Mouse (Mus musculus) forebrain, embryonic 15.5 days (tissue): ENCODE data around the gene Kmt5a. TPM values are rescaled to one million over a fixed set of nuclear protein-coding genes. Genes with fewer than 3 reads are reported as not detected.

Source experiments
- ATAC-seq: fragments of 200-750 bp; cut with Nextera tagmentation; replicated peaks from 2 replicates; pipeline ENCODE4 v1.8.0; 2017; ENCODE audit warnings: mild to moderate bottlenecking, moderate TSS enrichment, moderate library complexity
- H3K27ac ChIP-seq: fragments of 300-500 bp; sonication (generic); replicated peaks from 2 replicates; pipeline ENCODE4 v1.5.1; 2015; ENCODE audit warnings: mild to moderate bottlenecking, inconsistent platforms
- H3K27me3 ChIP-seq: fragments of 300-500 bp; sonication (generic); 2 replicates; pipeline ENCODE4 v1.6.1; 2015; ENCODE audit warnings: inconsistent platforms
- H3K36me3 ChIP-seq: fragments of 300-500 bp; sonication (generic); 2 replicates; pipeline ENCODE4 v1.6.1; 2015; ENCODE audit warnings: mild to moderate bottlenecking, inconsistent platforms
- H3K4me1 ChIP-seq: fragments of 300-500 bp; sonication (generic); 2 replicates; pipeline ENCODE4 v1.6.1; 2015; ENCODE audit warnings: inconsistent platforms
- H3K4me2 ChIP-seq: fragments of 300-500 bp; sonication (generic); replicated peaks from 2 replicates; pipeline ENCODE4 v1.6.1; 2015; ENCODE audit warnings: mild to moderate bottlenecking, inconsistent platforms
- H3K4me3 ChIP-seq: fragments of 300-500 bp; sonication (generic); 2 replicates; pipeline ENCODE4 v1.5.1; 2015; ENCODE audit warnings: mild to moderate bottlenecking, inconsistent platforms
- H3K9ac ChIP-seq: fragments of 300-500 bp; sonication (generic); replicated peaks from 2 replicates; pipeline ENCODE4 v1.6.1; 2015; ENCODE audit warnings: mild to moderate bottlenecking, inconsistent platforms
- H3K9me3 ChIP-seq: fragments of 300-500 bp; sonication (generic); 2 replicates; pipeline ENCODE4 v1.6.1; 2016; ENCODE audit warnings: inconsistent platforms
- WGBS: fragments of 180-500 bp; shearing (Covaris S2); methylation state at CpG from one replicate; pipeline ENCODE4 v1.1.7; 2015; ENCODE audit warnings: mixed read lengths; 5-methylcytosine and 5-hydroxymethylcytosine counted together
- polyA plus RNA-seq: library from polyadenylated mRNA; unstranded; fragments of >200 nt; fragmentation: Nextera tagmentation; extraction: Ambion mirVana; gene quantifications from 2 replicates; pipeline ENCODE4 v1.2.1, GENCODE M21; 2015

Gene Kmt5a
- polyA plus RNA-seq, 1 experiment from 2014 or later, result 36.3 TPM

GRCm38 (mm10) chr5:124432398-124433012, 7.2 kb upstream of the Kmt5a start:
- H3K4me2 ChIP-seq, result no peak overlapping the region
- no peak overlapping the region for H3K27ac ChIP-seq
- H3K4me3 ChIP-seq, result no peak overlapping the region
- peak; percentile 81 for ATAC-seq
- no peaks in the 10 kb centered on the region for H3K4me1 ChIP-seq
- H3K36me3 ChIP-seq, result no peaks in the 10 kb centered on the region
- no peaks in the 10 kb centered on the region for H3K9me3 ChIP-seq
- no peak overlapping the region for H3K9ac ChIP-seq
- H3K27me3 ChIP-seq, result no peaks in the 10 kb centered on the region

- Histone ChIP-seq H3K9me3 (no peaks in the 10 kb centered on the region), H3K27ac (no peak overlapping the region), H3K27me3 (no peaks in the 10 kb centered on the region), H3K4me3 (no peak overlapping the region), H3K4me1 (no peaks in the 10 kb centered on the region), H3K9ac (no peak overlapping the region), H3K4me2 (no peak overlapping the region), H3K36me3 (no peaks in the 10 kb centered on the region)
- WGBS, result 72% methylated on average over 2 of the region's 2 CpGs
- ATAC-seq, result peak; percentile 16; the same call in 1 of the 2 replicates
Observed at GRCm38 (mm10) chr5:124433048-124433447, 6.7 kb upstream of the Kmt5a start.

GRCm38 (mm10) chr5:124438229-124438628, 1.5 kb upstream of the Kmt5a start:
- Histone ChIP-seq H3K27me3 (no peaks in the 10 kb centered on the region), H3K27ac (no peak overlapping the region), H3K9me3 (no peaks in the 10 kb centered on the region), H3K4me2 (no peak overlapping the region), H3K4me1 (peaks cover 13% of the 10 kb centered on the region), H3K9ac (no peak overlapping the region), H3K36me3 (no peaks in the 10 kb centered on the region), H3K4me3 (no peak overlapping the region)
- ATAC-seq, result no peak
- WGBS, result 87% methylated on average over 5 of the region's 5 CpGs

- Histone ChIP-seq H3K36me3 (no peaks in the 10 kb centered on the region), H3K27me3 (no peaks in the 10 kb centered on the region), H3K9me3 (no peaks in the 10 kb centered on the region), H3K4me3 (no peak overlapping the region), H3K27ac (no peak overlapping the region), H3K4me1 (peaks cover 13% of the 10 kb centered on the region), H3K9ac (no peak overlapping the region), H3K4me2 (no peak overlapping the region; the same call in 1 of the 2 replicates)
- 73% methylated on average over 5 of the region's 5 CpGs for WGBS
- no peak for ATAC-seq
Observed at GRCm38 (mm10) chr5:124438746-124439145, 984 bp upstream of the Kmt5a start.

- under 1% methylated on average over 30 of the region's 30 CpGs for WGBS
- Histone ChIP-seq H3K36me3 (no peaks in the 10 kb centered on the region), H3K4me1 (peaks cover 20% of the 10 kb centered on the region), H3K27ac (peak overlapping the region; percentile 72), H3K9me3 (no peaks in the 10 kb centered on the region), H3K9ac (peak overlapping the region; percentile 55), H3K4me2 (peak overlapping the region; percentile 96), H3K4me3 (peak overlapping the region; percentile 63), H3K27me3 (no peaks in the 10 kb centered on the region)
- ATAC-seq, result peak; percentile 57
Observed at GRCm38 (mm10) chr5:124440094-124440701, 468 bp downstream of the Kmt5a start.

- Histone ChIP-seq H3K36me3 (peaks cover 6% of the 10 kb centered on the region; the same call in 1 of the 2 replicates), H3K9ac (no peak overlapping the region), H3K9me3 (no peaks in the 10 kb centered on the region), H3K4me1 (peaks cover 33% of the 10 kb centered on the region), H3K4me3 (no peak overlapping the region), H3K4me2 (no peak overlapping the region), H3K27me3 (no peaks in the 10 kb centered on the region), H3K27ac (no peak overlapping the region)
- 89% methylated on average over 2 of the region's 2 CpGs for WGBS
- no peak for ATAC-seq
Observed at GRCm38 (mm10) chr5:124442628-124443027, 2.9 kb downstream of the Kmt5a start.

- Histone ChIP-seq H3K9me3 (no peaks in the 10 kb centered on the region), H3K36me3 (peaks cover 21% of the 10 kb centered on the region), H3K27ac (no peak overlapping the region), H3K4me3 (peak overlapping the region; percentile 96; the same call in 1 of the 2 replicates), H3K27me3 (no peaks in the 10 kb centered on the region), H3K4me2 (peak overlapping the region; percentile 96), H3K4me1 (peaks cover 35% of the 10 kb centered on the region), H3K9ac (no peak overlapping the region)
- no peak for ATAC-seq
- whole genome bisulfite sequencing, result 59% methylated on average over 3 of the region's 3 CpGs
Observed at GRCm38 (mm10) chr5:124444208-124444607, 4.5 kb downstream of the Kmt5a start.

GRCm38 (mm10) chr5:124444661-124445561, 5.2 kb downstream of the Kmt5a start:
- Histone ChIP-seq H3K27me3 (no peaks in the 10 kb centered on the region), H3K4me1 (peaks cover 36% of the 10 kb centered on the region), H3K36me3 (peaks cover 26% of the 10 kb centered on the region), H3K27ac (peak overlapping the region; percentile 83), H3K4me2 (peak overlapping the region; percentile 96), H3K4me3 (peak overlapping the region; percentile 96), H3K9me3 (no peaks in the 10 kb centered on the region), H3K9ac (peak overlapping the region; percentile 91)
- WGBS, result 5% methylated on average over 56 of the region's 66 CpGs
- ATAC-seq, result peak; percentile 93

GRCm38 (mm10) chr5:124445621-124446293, 6.0 kb downstream of the Kmt5a start:
- ATAC-seq, result peak; percentile 65
- Histone ChIP-seq H3K9me3 (no peaks in the 10 kb centered on the region), H3K4me2 (peak overlapping the region; percentile 96), H3K9ac (peak overlapping the region; percentile 91), H3K27me3 (no peaks in the 10 kb centered on the region), H3K4me3 (peak overlapping the region; percentile 96), H3K36me3 (peaks cover 35% of the 10 kb centered on the region), H3K27ac (peak overlapping the region; percentile 83), H3K4me1 (peaks cover 29% of the 10 kb centered on the region)
- under 1% methylated on average over 39 of the region's 77 CpGs for WGBS

GRCm38 (mm10) chr5:124446301-124446881, 6.7 kb downstream of the Kmt5a start:
- Histone ChIP-seq H3K9me3 (no peaks in the 10 kb centered on the region), H3K27me3 (no peaks in the 10 kb centered on the region), H3K4me2 (peak overlapping the region; percentile 96), H3K36me3 (peaks cover 40% of the 10 kb centered on the region), H3K4me3 (peak overlapping the region; percentile 96), H3K27ac (peak overlapping the region; percentile 83; the same call in 1 of the 2 replicates), H3K4me1 (peaks cover 27% of the 10 kb centered on the region), H3K9ac (peak overlapping the region; percentile 91)
- WGBS, result 2% methylated on average over 15 of the region's 15 CpGs
- ATAC-seq, result 0 out of 2 replicates have a peak, but pooled peaks have one; percentile 20

- no peaks in the 10 kb centered on the region for H3K9me3 ChIP-seq
- ATAC-seq, result no peak
- 72% methylated on average over 6 of the region's 6 CpGs for WGBS
- H3K4me3 ChIP-seq, result no peak overlapping the region
- H3K4me1 ChIP-seq, result peaks cover 34% of the 10 kb centered on the region
- no peak overlapping the region for H3K27ac ChIP-seq
- no peak overlapping the region for H3K9ac ChIP-seq
- H3K36me3 ChIP-seq, result peaks cover 66% of the 10 kb centered on the region
- no peaks in the 10 kb centered on the region for H3K27me3 ChIP-seq
- H3K4me2 ChIP-seq, result no peak overlapping the region
Observed at GRCm38 (mm10) chr5:124449494-124449893, 9.8 kb downstream of the Kmt5a start.
